Mouse (Mus musculus) MEL (cell line): ENCODE data around the gene Gm10197. TPM values are rescaled to one million over a fixed set of nuclear protein-coding genes. Genes with fewer than 3 reads are reported as not detected.

Experiments
- DNase-seq: peaks from one replicate; pipeline ENCODE4 v3.0.0; 2011; ENCODE audit warnings: low read depth, low spot score
- H3K27ac ChIP-seq: 2 replicates; pipeline ENCODE4 v1.5.1; 2012; ENCODE audit warnings: low read depth, mild to moderate bottlenecking, control low read depth, low read length, moderate library complexity; ENCODE audit not compliant: control insufficient read depth
- H3K27me3 ChIP-seq, 2 experiments: fragments of 150-350 bp in 1 of 2; sonication (generic) in 1 of 2; 2 replicates each; pipeline ENCODE4 v1.6.1; 2012; ENCODE audit warnings: low read length in 2 of 2, mild to moderate bottlenecking in 2 of 2, improper control_type of control experiment in 1 of 2, moderate library complexity in 1 of 2; ENCODE audit not compliant: insufficient read depth in 2 of 2, control insufficient read depth in 1 of 2
- H3K36me3 ChIP-seq, 2 experiments: 2 replicates each; pipeline ENCODE4 v1.6.1; 2012 to 2014; ENCODE audit warnings: low read length in 2 of 2, improper control_type of control experiment in 1 of 2, inconsistent platforms in 1 of 2, mild to moderate bottlenecking in 1 of 2; ENCODE audit not compliant: insufficient read depth in 2 of 2, control insufficient read depth in 1 of 2
- H3K4me1 ChIP-seq, 2 experiments: fragments of 150-350 bp in 1 of 2; sonication (generic) in 1 of 2; 2 replicates each; pipeline ENCODE4 v1.6.1; 2012; ENCODE audit warnings: low read length in 2 of 2, improper control_type of control experiment in 1 of 2, mild to moderate bottlenecking in 1 of 2; ENCODE audit not compliant: insufficient read depth in 2 of 2, control insufficient read depth in 1 of 2
- H3K4me3 ChIP-seq, 2 experiments: fragments of 150-350 bp in 1 of 2; sonication (generic) in 1 of 2; 2 replicates each; pipeline ENCODE4 v1.5.1; 2012; ENCODE audit warnings: low read depth in 2 of 2, low read length in 2 of 2, mild to moderate bottlenecking in 2 of 2, moderate library complexity in 2 of 2, control low read depth in 1 of 2, improper control_type of control experiment in 1 of 2; ENCODE audit not compliant: control insufficient read depth in 1 of 2, insufficient read depth in 1 of 2
- H3K79me2 ChIP-seq: 2 replicates; pipeline ENCODE4 v1.6.1; 2012; ENCODE audit warnings: mild to moderate bottlenecking, low read length, moderate library complexity; ENCODE audit not compliant: control insufficient read depth, poor library complexity, insufficient read depth
- H3K9ac ChIP-seq: 2 replicates; pipeline ENCODE4 v1.6.1; 2012; ENCODE audit warnings: low read depth, mild to moderate bottlenecking, control low read depth, low read length, moderate library complexity; ENCODE audit not compliant: control insufficient read depth, poor library complexity, severe bottlenecking
- H3K9me3 ChIP-seq: fragments of 150-350 bp; sonication (generic); replicated peaks from 2 replicates; pipeline ENCODE4 v1.6.1; 2012; ENCODE audit warnings: mild to moderate bottlenecking, low read length, improper control_type of control experiment, moderate library complexity; ENCODE audit not compliant: insufficient read depth
- BHLHE40 ChIP-seq: IDR thresholded peaks from 2 replicates; pipeline ENCODE4 v1.6.1; 2012; ENCODE audit warnings: low read depth, mild to moderate bottlenecking, inconsistent platforms, low read length, improper control_type of control experiment, borderline replicate concordance
- CTCF ChIP-seq, 3 experiments: IDR thresholded peaks in 2 of 3; conservative IDR thresholded peaks in 1 of 3; 2 replicates each; pipeline ENCODE4 v1.5.1; 2011 to 2012; ENCODE audit warnings: low read length in 3 of 3, low read depth in 2 of 3, mild to moderate bottlenecking in 2 of 3, improper control_type of control experiment in 1 of 3, inconsistent platforms in 1 of 3, mixed read lengths in 1 of 3, moderate library complexity in 1 of 3; ENCODE audit not compliant: control insufficient read depth in 1 of 3, insufficient read depth in 1 of 3, poor library complexity in 1 of 3, severe bottlenecking in 1 of 3
- ELF1 ChIP-seq: IDR thresholded peaks from 2 replicates; pipeline ENCODE4 v1.6.1; 2014; ENCODE audit warnings: low read depth, mild to moderate bottlenecking, inconsistent platforms, low read length, improper control_type of control experiment, moderate library complexity
- EP300 ChIP-seq, 2 experiments: IDR thresholded peaks; 2 replicates each; pipeline ENCODE4 v1.6.1; 2011; ENCODE audit warnings: improper control_type of control experiment in 2 of 2, low read length in 2 of 2, low read depth in 1 of 2, mild to moderate bottlenecking in 1 of 2
- ETS1 ChIP-seq: IDR thresholded peaks from 2 replicates; pipeline ENCODE4 v1.6.1; 2012; ENCODE audit warnings: low read depth, mild to moderate bottlenecking, inconsistent platforms, low read length, improper control_type of control experiment, moderate library complexity
- GABPA ChIP-seq: IDR thresholded peaks from 2 replicates; pipeline ENCODE4 v1.6.1; 2012; ENCODE audit warnings: low read depth, mild to moderate bottlenecking, inconsistent platforms, low read length, improper control_type of control experiment, moderate library complexity
- GATA1 ChIP-seq: IDR thresholded peaks from 2 replicates; pipeline ENCODE4 v1.6.1; 2011; ENCODE audit warnings: low read depth, low read length, improper control_type of control experiment
- HCFC1 ChIP-seq: IDR thresholded peaks from 2 replicates; pipeline ENCODE4 v1.6.1; 2012; ENCODE audit warnings: low read depth, mild to moderate bottlenecking, inconsistent platforms, low read length, improper control_type of control experiment, moderate library complexity
- JUND ChIP-seq: IDR thresholded peaks from 2 replicates; pipeline ENCODE4 v1.6.1; 2011; ENCODE audit warnings: low read depth, mild to moderate bottlenecking, improper control_type of control experiment, low read length
- KAT2A ChIP-seq: conservative IDR thresholded peaks from 2 replicates; pipeline ENCODE4 v1.6.1; 2012; ENCODE audit warnings: low read depth, low read length, improper control_type of control experiment, inconsistent platforms
- MAX ChIP-seq: IDR thresholded peaks from 2 replicates; pipeline ENCODE4 v1.6.1; 2011; ENCODE audit warnings: low read length, improper control_type of control experiment
- MEF2A ChIP-seq: IDR thresholded peaks from 2 replicates; pipeline ENCODE4 v1.6.1; 2014; ENCODE audit warnings: low read depth, mild to moderate bottlenecking, inconsistent platforms, low read length, improper control_type of control experiment; ENCODE audit not compliant: poor library complexity, insufficient replicate concordance, severe bottlenecking; ENCODE audit errors: extremely low read depth
- MXI1 ChIP-seq: IDR thresholded peaks from 2 replicates; pipeline ENCODE4 v1.6.1; 2011; ENCODE audit warnings: mild to moderate bottlenecking, low read depth, low read length, improper control_type of control experiment
- MYC ChIP-seq: IDR thresholded peaks from 2 replicates; pipeline ENCODE4 v1.6.1; 2011; ENCODE audit warnings: low read depth, mild to moderate bottlenecking, low read length, improper control_type of control experiment, moderate library complexity
- NELFE ChIP-seq: IDR thresholded peaks from 2 replicates; pipeline ENCODE4 v1.6.1; 2011; ENCODE audit warnings: low read depth, low read length, improper control_type of control experiment
- POLR2A ChIP-seq, 2 experiments: IDR thresholded peaks; 2 replicates each; pipeline ENCODE4 v1.6.1; 2011 to 2012; ENCODE audit warnings: low read length in 2 of 2, mild to moderate bottlenecking in 2 of 2, control low read depth in 1 of 2, improper control_type of control experiment in 1 of 2, low read depth in 1 of 2, moderate library complexity in 1 of 2; ENCODE audit not compliant: control insufficient read depth in 1 of 2, insufficient read depth in 1 of 2, poor library complexity in 1 of 2
- POLR2AphosphoS5 ChIP-seq: IDR thresholded peaks from 2 replicates; pipeline ENCODE4 v1.6.1; 2012; ENCODE audit warnings: low read depth, borderline replicate concordance, mild to moderate bottlenecking, inconsistent platforms, low read length, moderate library complexity, mixed read lengths
- RAD21 ChIP-seq: IDR thresholded peaks from 2 replicates; pipeline ENCODE4 v1.6.1; 2011; ENCODE audit warnings: mild to moderate bottlenecking, low read depth, low read length, improper control_type of control experiment
- RCOR1 ChIP-seq: IDR thresholded peaks from 2 replicates; pipeline ENCODE4 v1.6.1; 2012; ENCODE audit warnings: low read depth, mild to moderate bottlenecking, inconsistent platforms, low read length, improper control_type of control experiment
- TAL1 ChIP-seq: IDR thresholded peaks from 2 replicates; pipeline ENCODE4 v1.6.1; 2012; ENCODE audit warnings: mild to moderate bottlenecking, inconsistent platforms, low read length, moderate library complexity, mixed read lengths
- TBP ChIP-seq: IDR thresholded peaks from 2 replicates; pipeline ENCODE4 v1.8.0; 2011; ENCODE audit warnings: low read depth, low read length, improper control_type of control experiment
- TCF12 ChIP-seq: IDR thresholded peaks from 2 replicates; pipeline ENCODE4 v1.6.1; 2014; ENCODE audit warnings: low read depth, mild to moderate bottlenecking, inconsistent platforms, low read length, improper control_type of control experiment, moderate library complexity
- USF1 ChIP-seq: IDR thresholded peaks from 2 replicates; pipeline ENCODE4 v1.6.1; 2014; ENCODE audit warnings: low read depth, mild to moderate bottlenecking, inconsistent platforms, low read length, improper control_type of control experiment, moderate library complexity
- ZNF384 ChIP-seq: IDR thresholded peaks from 2 replicates; pipeline ENCODE4 v1.6.1; 2012; ENCODE audit warnings: low read depth, mild to moderate bottlenecking, inconsistent platforms, low read length, improper control_type of control experiment
- polyA plus RNA-seq, 2 experiments: library from polyadenylated mRNA; stranded (reverse) in 1 of 2; unstranded in 1 of 2; fragments of >175 nt in 1 of 2; fragments of >200 nt in 1 of 2; gene quantifications; 2 replicates each; pipeline versions ENCODE4 v1.2.1 to v1.2.4; 2012; ENCODE audit warnings: low replicate concordance in 2 of 2, low read depth in 1 of 2; ENCODE audit not compliant: insufficient read length in 2 of 2, insufficient read depth in 1 of 2, missing spikeins in 1 of 2
- total RNA-seq: library from RNA; depleted of rRNA; stranded (reverse); fragments of 300-350 nt; gene quantifications from 2 replicates; pipeline ENCODE4 v1.2.3, GENCODE M21; 2012

Gene Gm10197
- total and polyA plus RNA-seq, 3 experiments = 5.4 to 53.0 TPM; not detected in 1

DNA sequence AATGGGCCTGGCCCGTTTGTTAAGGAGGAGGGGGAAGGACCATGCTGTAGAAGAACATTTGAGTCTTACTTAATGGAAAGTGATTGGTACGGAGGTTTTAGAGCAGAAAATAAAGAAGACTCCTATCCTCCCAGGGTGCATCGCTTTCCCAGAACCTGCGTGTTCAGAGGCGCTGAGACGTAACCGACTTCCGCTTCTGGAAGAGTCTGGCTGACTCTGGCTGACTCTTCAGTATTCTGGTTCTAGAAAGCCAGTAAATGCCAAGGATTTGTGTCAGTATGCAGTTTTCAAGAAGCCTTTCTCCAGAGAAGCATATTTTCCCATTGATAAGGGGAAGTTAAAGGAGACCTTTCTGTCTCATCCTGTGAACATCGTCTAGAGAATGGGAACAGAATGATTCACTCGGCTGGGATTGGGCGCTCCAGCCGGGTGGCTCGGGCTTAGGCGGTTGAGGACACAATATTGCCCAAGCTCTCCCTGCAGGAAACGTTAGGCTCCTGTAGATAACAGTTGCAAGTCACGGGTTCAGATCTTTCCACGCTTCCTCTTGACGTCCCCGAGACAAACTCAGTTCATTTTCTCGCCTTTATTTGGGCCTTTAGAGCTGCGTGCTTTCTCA lies 39.6 kb downstream of the Gm10197 start:
- Histone ChIP-seq H3K36me3 (peaks cover 14 to 30% of the 10 kb centered on the region in 2 experiments), H3K9ac (peak overlapping the region; percentile 51)
- peak; percentile 81 for DNase-seq
- 0 out of 2 replicates have a peak, but pooled peaks have one; percentile 26 for TF ChIP-seq ETS1
- peak; percentile 58; the same call in 1 of the 2 replicates for TF ChIP-seq USF1
- peak; percentile 47; the same call in 1 of the 2 replicates for TF ChIP-seq MYC
- TF ChIP-seq EP300 (IDR thresholded peaks at IDR 0.05; ENCODE audit: low read depth in 1 of 2, low read length in 2 of 2) = peak; percentile 73 to 79
- peak; percentile 40 for TF ChIP-seq MAX
- peak; percentile 70 for TF ChIP-seq TAL1
- no peak for TF ChIP-seq ZNF384
- 0 out of 2 replicates have a peak, but pooled peaks have one; percentile 23 for TF ChIP-seq TCF12
- TF ChIP-seq MXI1 = no peak; the same call in 1 of the 2 replicates
- TF ChIP-seq TBP = peak; percentile 35; the same call in 1 of the 2 replicates
- peak; percentile 71 for TF ChIP-seq BHLHE40
- TF ChIP-seq NELFE = peak; percentile 47; the same call in 1 of the 2 replicates
- TF ChIP-seq POLR2A (IDR thresholded peaks at IDR 0.05; ENCODE audit: control insufficient read depth in 1 of 2, insufficient read depth in 1 of 2, low read depth in 1 of 2, low read length in 2 of 2, poor library complexity in 1 of 2) = peak in 1 of 2 experiments; percentile 55; a peak in 2 of 4 replicates
- peak; percentile 71 for TF ChIP-seq GATA1
- TF ChIP-seq GABPA = no peak
- no peak for TF ChIP-seq POLR2AphosphoS5
- peak; percentile 26; the same call in 1 of the 2 replicates for TF ChIP-seq HCFC1
- peak; percentile 36; the same call in 1 of the 2 replicates for TF ChIP-seq RCOR1
- TF ChIP-seq CTCF (IDR thresholded peaks at IDR 0.05 in 2 of 3, conservative IDR thresholded peaks at IDR 0.05 in 1 of 3; ENCODE audit: control insufficient read depth in 1 of 3, insufficient read depth in 1 of 3, low read depth in 2 of 3, low read length in 3 of 3, poor library complexity in 1 of 3, severe bottlenecking in 1 of 3) = no peak
- no peak for TF ChIP-seq MEF2A
- TF ChIP-seq KAT2A = no peak
- no peak; the same call in 1 of the 2 replicates for TF ChIP-seq RAD21
- peak; percentile 55; the same call in 1 of the 2 replicates for TF ChIP-seq ELF1
- peak; percentile 30; the same call in 1 of the 2 replicates for TF ChIP-seq JUND
- TF ChIP-seq, all 39 proteins: peak for 16
- no peaks in the 10 kb centered on the region for H3K27me3 ChIP-seq
- no peaks in the 10 kb centered on the region for H3K9me3 ChIP-seq
- peaks cover 3 to 13% of the 10 kb centered on the region in 2 experiments for H3K4me1 ChIP-seq
- H3K27ac ChIP-seq = peak overlapping the region; percentile 81
- H3K4me3 ChIP-seq = peak overlapping the region; percentile 5 to 34; a peak in 3 of 4 replicates
- H3K79me2 ChIP-seq = peaks cover 7% of the 10 kb centered on the region
